Mouse (Mus musculus) liver, postnatal 0 days (tissue): ENCODE measurements at regions not wholly inside any gene's neighbourhood (a gene's known extent, or its start where the extent isn't known, plus 50 kb on each side); places are given as distances from the start of the nearest gene placed in this dataset.

Source experiments
- CTCF ChIP-seq: sonication (generic); IDR thresholded peaks from 2 replicates; pipeline ENCODE4 v1.5.1; 2016; ENCODE audit warnings: antibody characterized with exemption, low read depth
- EP300 ChIP-seq: IDR thresholded peaks from 2 replicates; pipeline ENCODE4 v1.6.1; 2016; ENCODE audit warnings: antibody characterized with exemption, low read depth, mild to moderate bottlenecking

DNA sequence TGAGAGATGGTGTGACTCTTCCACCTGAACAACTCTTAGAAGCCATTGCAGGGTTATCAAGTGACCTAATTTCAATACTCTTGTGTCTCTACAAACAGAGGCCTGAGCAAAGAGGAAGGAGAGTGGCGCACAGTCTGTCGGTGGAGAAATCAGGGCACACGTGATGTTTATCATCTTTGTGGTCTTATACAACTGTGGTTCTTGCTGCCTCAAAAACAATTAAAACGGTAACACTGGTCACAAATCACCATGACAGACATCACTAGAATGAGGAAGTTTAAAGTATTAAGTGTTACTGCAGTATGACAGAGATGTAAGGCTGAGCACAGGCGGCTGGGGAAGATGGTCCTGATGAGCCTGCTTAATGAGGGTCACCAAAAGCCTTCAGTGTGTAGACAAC lies 73.6 kb downstream of the Sdc1 start:
- TF ChIP-seq EP300 (no peak), CTCF (no peak)
